Mouse (Mus musculus): Measurements from ENCODE around the gene Gm45713.

Gene Gm45713

GRCm38 (mm10) chr7:45095367-45095766, 40.7 kb downstream of the Gm45713 start:
- DNase-seq: no peak

- no peak for DNase-seq
Measured at GRCm38 (mm10) chr7:45094121-45094520, 41.9 kb downstream of the Gm45713 start.

GRCm38 (mm10) chr7:45093516-45093905, 42.5 kb downstream of the Gm45713 start:
- DNase-seq: no peak

DNA sequence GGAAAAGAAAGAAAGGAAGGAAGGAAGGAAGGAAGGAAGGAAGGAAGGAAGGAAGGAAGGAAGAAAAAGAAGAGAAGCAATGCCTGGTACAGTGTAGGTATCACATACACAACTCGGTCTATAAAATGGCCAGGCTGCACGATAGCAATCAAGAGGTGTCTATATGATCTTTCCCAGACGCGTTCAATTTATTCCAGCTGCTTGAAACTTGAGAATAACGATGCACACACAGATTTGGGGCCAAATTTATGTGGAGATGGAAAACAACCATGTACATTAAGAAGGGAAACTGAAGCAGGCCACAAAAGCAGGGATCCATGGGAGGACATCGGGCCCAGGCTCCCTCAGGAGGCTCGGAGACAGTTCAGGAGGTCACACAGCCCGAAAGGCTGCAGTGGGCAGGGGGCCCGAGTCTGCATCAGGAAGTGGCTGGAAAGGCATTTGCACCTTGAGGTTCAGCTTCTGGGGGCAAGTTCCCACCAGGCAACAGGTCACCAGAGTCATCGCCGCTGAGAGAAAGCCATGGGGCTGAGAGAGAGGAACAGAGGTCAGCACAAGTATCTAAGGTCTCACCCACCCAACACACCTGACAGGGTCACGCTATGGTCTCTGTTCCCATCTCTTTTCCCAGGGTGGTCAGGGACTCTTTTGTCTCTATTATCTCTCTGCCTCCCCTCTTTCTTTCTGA, 43.1 kb downstream of the Gm45713 start:
- DNase-seq: no peak

GRCm38 (mm10) chr7:45092048-45092447, 44.0 kb downstream of the Gm45713 start, which contains the start of gene Rcn3:
TSS of gene Rcn3 (minus strand) at chr7:45092221.
- peak; percentile 82 to 89 for DNase-seq

DNA sequence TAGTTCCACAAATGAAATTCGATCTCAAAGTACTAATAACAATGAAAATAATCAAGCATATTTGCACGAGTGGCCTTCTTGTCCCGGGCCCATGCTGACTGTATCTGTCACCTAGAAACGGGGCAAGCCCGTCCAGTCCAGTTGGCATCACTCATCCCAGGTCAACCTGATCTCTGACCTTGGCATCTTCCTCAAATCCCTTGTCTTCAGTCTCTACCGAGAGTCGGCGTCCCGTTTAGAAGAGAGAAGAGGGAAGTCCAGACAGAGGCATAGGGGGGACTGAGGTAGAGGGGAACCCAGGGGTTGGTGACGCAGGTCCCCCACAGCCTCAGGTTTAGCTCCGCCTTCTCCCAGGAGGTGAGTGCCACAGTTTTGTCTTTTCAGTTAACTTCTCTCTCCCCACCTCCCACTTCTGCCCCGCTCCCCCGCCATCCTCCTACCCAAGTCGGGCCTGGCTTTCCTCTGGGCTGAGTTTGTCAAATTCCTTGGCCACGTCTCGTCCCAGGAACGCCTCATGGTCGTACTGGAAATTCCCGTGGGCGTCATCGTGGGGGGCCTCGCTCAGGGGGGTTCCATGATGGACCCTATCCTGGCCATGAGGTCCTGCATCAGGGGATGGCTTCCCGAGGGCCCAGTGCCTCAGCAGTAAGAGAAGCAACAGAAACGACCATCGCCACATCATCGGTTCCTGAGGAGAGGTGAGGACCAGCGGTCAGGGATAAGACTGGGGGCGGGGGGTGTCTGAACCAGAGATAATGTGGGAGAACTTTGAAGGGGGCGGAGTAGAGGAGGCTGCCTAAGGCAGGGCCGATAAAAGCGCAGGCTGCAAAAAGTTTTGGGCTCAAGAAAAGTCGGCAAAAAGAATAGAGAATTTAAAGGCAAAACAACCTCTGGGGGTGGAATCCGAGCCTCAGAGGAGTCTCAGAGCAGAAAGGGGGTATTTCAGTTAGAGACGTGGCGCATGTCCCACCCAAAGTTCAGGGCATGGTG, 44.7 kb downstream of the Gm45713 start:
- DNase-seq: peak in 1 of 2 experiments; percentile 43

DNA sequence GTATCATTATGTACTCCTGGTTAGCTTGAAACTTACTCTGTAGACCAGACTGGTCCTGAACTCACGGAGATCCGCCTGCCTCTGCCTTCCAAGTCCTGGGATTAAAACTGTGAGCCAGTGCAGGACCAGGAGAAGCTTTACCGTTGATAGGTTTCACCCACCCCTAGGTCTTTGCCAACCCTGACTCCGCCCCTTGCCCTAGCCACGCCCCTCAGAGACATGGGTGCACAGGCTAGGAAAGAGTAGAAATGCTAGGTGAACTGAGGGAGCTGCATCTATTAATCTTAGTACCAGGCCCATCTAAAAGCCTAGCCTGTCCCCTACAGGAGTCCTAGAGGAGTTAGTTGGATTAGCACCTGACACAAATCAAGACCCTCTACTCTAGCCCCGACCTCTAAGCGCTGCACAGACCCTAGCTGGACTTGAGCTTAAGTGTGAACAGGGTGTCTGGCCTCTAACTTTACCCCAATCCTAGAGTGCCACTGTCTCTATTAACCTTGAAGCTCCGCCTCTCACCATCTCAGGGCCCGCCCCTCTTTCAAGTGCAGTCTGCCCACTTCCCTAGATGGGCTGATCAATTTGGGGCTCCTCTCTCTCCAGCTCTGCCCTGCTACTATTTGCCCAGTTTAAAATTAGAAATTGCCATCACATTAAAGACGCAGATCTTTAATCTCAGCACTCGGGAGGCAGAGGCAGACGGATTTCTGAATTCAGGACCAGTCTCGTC, 45.6 kb downstream of the Gm45713 start:
- DNase-seq: no peak

GRCm38 (mm10) chr7:45088597-45088996, 47.4 kb downstream of the Gm45713 start:
- no peak for DNase-seq

- DNase-seq: no peak
Measured at GRCm38 (mm10) chr7:45086084-45086483, 49.9 kb downstream of the Gm45713 start.

- no peak for DNase-seq
Measured at GRCm38 (mm10) chr7:45083300-45083890, 52.6 kb downstream of the Gm45713 start.

GRCm38 (mm10) chr7:45082401-45083299, 53.4 kb downstream of the Gm45713 start:
- no peak for DNase-seq

GRCm38 (mm10) chr7:45081016-45081415, 55.0 kb downstream of the Gm45713 start:
- DNase-seq: no peak

DNA sequence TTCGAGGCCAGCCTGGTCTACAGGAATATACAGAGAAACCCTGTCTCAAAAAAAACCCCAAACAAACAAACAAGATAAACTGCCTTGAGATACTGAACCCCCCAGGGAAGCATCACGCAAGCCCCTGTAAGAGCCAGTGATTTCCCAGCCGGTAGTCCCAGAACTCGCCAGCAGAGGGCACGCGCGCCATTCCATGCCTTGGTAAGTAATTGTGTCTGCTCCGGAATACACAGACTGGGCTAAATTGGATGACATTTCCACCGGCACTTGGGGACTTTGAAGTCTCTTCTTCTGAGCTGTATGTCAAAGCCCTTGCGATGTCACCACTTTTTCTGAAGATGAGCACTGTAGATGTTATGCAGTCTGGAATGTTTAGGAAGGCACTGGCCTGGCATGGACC, 56.2 kb downstream of the Gm45713 start:
- peak; percentile 95 to 97 for DNase-seq

GRCm38 (mm10) chr7:45078513-45078912, 57.5 kb downstream of the Gm45713 start:
- peak; percentile 80 to 89 for DNase-seq

DNA sequence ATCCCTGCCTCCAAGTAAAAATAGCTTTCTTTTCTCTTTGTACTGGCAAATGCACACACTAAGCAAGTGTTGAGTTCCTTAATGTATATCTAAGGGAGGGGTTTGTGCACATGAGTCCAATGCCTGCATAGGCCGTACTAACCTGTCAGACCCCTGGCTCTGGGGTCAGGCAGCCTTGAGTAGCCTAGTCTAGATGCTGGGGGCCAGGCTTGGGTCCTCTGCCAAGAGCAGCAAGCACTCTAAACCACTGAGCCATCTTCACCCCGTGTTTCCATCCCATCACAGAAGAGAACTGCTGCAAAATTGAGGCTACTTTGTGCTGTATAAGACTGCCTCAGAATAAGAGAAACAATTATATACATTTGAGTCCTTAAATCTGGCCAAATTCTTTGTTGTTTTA, 58.2 kb downstream of the Gm45713 start:
- DNase-seq: no peak

DNA sequence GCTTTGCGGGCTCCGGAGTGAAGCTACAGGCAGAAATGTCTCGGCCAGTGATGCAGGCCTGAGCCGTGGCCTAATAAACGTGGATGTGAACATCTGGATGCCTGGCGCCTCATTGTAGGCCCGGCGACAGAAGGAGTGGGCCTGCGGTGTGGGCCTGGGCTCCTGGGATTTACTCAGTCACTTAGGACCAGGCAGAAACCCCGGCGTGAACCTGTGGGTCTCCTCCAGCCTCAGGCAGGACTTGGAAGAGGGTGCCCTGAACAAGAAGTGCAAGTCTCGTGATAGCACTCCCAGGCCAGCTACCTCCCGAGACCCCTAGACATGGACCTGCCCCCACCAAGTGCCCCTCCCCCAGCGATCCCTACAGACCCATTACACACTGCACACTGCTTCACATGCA, 58.7 kb downstream of the Gm45713 start:
- DNase-seq: no peak

DNA sequence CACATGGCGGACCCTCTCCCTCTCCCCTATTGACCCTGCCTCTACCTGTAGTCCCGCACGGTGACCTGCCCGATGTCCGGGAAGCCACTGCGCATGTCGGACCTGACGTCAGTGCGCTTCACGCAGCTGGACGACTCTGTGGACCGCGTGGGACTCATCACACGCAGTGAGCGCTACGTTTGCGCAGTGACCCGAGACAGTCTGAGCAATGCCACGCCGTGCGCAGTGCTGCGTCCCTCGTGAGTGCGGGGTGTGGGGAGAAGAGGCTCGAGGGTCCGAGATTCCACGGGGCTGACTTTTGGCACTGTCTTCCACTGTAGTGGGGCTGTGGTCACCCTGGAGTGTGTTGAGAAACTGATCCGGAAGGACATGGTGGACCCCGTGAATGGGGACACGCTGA, 59.5 kb downstream of the Gm45713 start:
- DNase-seq: no peak
